Mouse (Mus musculus) lung, embryonic 15.5 days (tissue): ENCODE measurements around the gene Vps37c. TPM values are rescaled to one million over a fixed set of nuclear protein-coding genes. Genes with fewer than 3 reads are reported as not detected.

Source experiments
- ATAC-seq: fragments of 200-750 bp; cut with Nextera tagmentation; 2 replicates; pipeline ENCODE4 v1.8.0; 2017; ENCODE audit warnings: moderate number of reproducible peaks, borderline replicate concordance; ENCODE audit not compliant: low FRiP score, low TSS enrichment; ENCODE audit errors: extremely low read depth
- H3K27ac ChIP-seq: fragments of 300-500 bp; sonication (generic); 2 replicates; pipeline ENCODE4 v1.5.1; 2015; ENCODE audit warnings: moderate library complexity, mild to moderate bottlenecking, inconsistent platforms
- H3K27me3 ChIP-seq: fragments of 300-500 bp; sonication (generic); 2 replicates; pipeline ENCODE4 v1.6.1; 2015; ENCODE audit warnings: inconsistent platforms
- H3K36me3 ChIP-seq: fragments of 300-500 bp; sonication (generic); 2 replicates; pipeline ENCODE4 v1.6.1; 2015; ENCODE audit warnings: inconsistent platforms
- H3K4me1 ChIP-seq: fragments of 300-500 bp; sonication (generic); 2 replicates; pipeline ENCODE4 v1.6.1; 2015; ENCODE audit warnings: inconsistent platforms
- H3K4me2 ChIP-seq: fragments of 300-500 bp; sonication (generic); 2 replicates; pipeline ENCODE4 v1.6.1; 2015; ENCODE audit warnings: inconsistent platforms, mild to moderate bottlenecking, moderate library complexity
- H3K4me3 ChIP-seq: fragments of 300-500 bp; sonication (generic); 2 replicates; pipeline ENCODE4 v1.5.1; 2015; ENCODE audit warnings: mild to moderate bottlenecking, inconsistent platforms
- H3K9ac ChIP-seq: fragments of 300-500 bp; sonication (generic); 2 replicates; pipeline ENCODE4 v1.6.1; 2015; ENCODE audit warnings: inconsistent platforms
- H3K9me3 ChIP-seq: fragments of 300-500 bp; sonication (generic); 2 replicates; pipeline ENCODE4 v1.6.1; 2016; ENCODE audit warnings: inconsistent platforms
- WGBS: fragments of 180-500 bp; shearing (Covaris S2); methylation state at CpG from one replicate; pipeline ENCODE4 v1.1.7; 2015; 5-methylcytosine and 5-hydroxymethylcytosine counted together
- polyA plus RNA-seq: library from polyadenylated mRNA; unstranded; fragments of >200 nt; fragmentation: Nextera tagmentation; extraction: Ambion mirVana; gene quantifications from 2 replicates; pipeline ENCODE4 v1.2.1, GENCODE M21; 2015

The Vps37c gene
- polyA plus RNA-seq, 1 experiment from 2014 or later: 33.4 TPM

DNA sequence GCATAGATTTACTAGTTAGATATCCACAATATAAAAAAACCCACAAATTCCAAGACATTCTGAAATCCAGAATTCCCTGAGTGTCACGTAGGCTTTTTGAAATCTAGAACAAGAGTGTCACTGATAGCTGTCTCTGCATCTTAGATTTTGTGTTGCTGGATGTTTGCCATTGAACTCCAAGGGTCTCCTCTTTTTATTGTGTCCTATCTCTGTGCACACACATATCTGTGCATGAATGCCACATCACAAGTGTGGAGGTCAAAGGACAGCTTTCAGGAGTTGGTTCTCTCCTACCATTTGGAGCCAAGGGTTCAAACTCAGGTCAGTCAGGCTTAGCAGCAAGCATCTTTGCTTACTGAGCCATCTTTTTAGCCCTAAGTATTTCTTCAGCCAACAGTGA, 19.3 kb downstream of the Vps37c start:
- ATAC-seq: no peak
- Histone ChIP-seq H3K4me2 (no peak overlapping the region), H3K27me3 (no peaks in the 10 kb centered on the region), H3K9ac (no peak overlapping the region), H3K4me3 (no peak overlapping the region), H3K36me3 (peaks cover 43% of the 10 kb centered on the region), H3K27ac (no peak overlapping the region), H3K9me3 (no peaks in the 10 kb centered on the region), H3K4me1 (peaks cover 10% of the 10 kb centered on the region)
- 86% methylated on average over 1 of the region's 1 CpGs for WGBS

DNA sequence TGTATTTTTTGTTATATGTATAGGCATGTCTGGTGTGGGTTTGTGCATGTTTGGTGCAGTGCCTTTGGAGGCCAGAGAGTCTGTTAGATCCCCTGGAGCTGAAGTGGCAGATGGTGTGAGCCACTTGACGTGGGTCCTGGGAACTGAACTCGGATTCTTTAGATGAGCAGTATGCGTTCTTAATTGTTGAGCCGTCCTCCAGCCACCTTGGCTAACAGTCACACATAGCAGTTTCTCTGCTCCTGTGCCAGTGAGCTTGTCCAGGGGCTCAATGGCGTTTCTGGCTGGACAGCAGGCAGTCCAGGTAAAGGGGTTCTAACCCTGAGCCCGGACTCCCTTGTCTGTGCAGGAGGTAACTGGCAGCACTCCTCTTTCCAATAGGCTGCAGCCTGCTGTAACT, 20.4 kb downstream of the Vps37c start:
- ATAC-seq: no peak
- H3K9me3 ChIP-seq: no peaks in the 10 kb centered on the region
- 65% methylated on average over 6 of the region's 6 CpGs for WGBS
- H3K4me1 ChIP-seq: peaks cover 10% of the 10 kb centered on the region
- H3K4me2 ChIP-seq: no peak overlapping the region
- H3K36me3 ChIP-seq: peaks cover 54% of the 10 kb centered on the region
- H3K4me3 ChIP-seq: no peak overlapping the region
- no peak overlapping the region for H3K9ac ChIP-seq
- no peak overlapping the region; the same call in 1 of the 2 replicates for H3K27ac ChIP-seq
- H3K27me3 ChIP-seq: no peaks in the 10 kb centered on the region

DNA sequence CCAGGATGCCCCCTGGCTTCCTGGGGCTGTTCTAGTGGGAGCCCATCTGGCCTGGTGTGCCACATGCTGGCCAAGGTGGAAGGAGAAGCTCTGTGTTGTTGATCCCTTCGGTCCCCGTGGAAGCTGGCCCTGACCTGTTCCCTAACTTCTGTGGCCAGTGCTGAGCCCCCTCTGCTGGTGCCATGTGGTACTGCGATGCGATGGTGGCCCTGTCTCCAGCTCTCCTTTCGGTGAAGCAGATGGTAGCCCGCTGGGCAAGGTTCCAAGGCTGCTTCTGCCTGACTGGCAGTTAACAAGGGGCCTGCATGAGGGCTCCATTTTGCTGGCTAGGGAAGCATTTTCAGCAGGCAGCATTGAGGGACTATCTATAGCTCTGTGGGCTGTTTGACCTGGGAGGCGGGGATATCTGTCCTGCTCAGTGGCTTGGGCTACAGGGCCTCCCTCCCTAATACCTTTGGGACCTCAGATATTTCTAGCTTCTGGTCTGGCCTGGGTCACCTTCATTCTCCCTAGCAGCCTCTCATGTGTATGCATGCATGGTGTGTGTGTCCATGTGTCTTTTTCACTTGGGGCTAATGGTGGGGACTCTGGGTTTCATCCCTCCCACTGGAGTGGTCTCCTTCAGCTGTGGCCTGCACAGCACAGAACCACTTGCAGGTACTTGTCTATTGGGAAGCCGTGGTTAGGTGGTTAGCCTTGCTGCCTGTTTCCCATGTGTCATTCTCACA, 21.0 kb downstream of the Vps37c start:
- Histone ChIP-seq H3K4me1 (peaks cover 10% of the 10 kb centered on the region), H3K27ac (peak overlapping the region; percentile 44; the same call in 1 of the 2 replicates), H3K9me3 (no peaks in the 10 kb centered on the region), H3K27me3 (no peaks in the 10 kb centered on the region), H3K36me3 (peaks cover 57% of the 10 kb centered on the region), H3K9ac (no peak overlapping the region), H3K4me2 (no peak overlapping the region), H3K4me3 (no peak overlapping the region)
- peak; percentile 35; the same call in 1 of the 2 replicates for ATAC-seq
- WGBS: 18% methylated on average over 8 of the region's 8 CpGs

DNA sequence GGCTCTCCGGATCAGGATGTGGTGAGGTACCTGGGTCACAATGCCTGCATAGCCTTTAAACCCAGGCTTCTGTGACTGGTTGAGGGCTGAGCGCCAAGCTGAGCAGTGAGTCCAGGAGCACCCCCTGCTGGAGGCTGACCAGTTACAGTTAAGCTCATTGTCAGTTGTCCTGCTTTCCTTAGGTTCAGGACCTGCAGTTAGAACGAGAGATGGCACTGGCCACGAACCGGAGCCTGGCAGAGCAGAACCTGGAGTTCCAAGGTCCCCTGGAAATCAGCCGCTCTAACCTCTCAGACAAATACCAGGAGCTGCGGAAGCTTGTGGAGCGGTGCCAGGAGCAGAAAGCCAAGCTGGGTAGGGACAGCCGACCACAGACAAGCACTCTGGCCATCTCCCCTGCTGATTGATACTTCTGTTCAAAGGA, 21.6 kb downstream of the Vps37c start:
- Histone ChIP-seq H3K27ac (peak overlapping the region; percentile 44; the same call in 1 of the 2 replicates), H3K9me3 (no peaks in the 10 kb centered on the region), H3K9ac (no peak overlapping the region), H3K4me3 (no peak overlapping the region), H3K4me1 (peaks cover 10% of the 10 kb centered on the region), H3K36me3 (peaks cover 57% of the 10 kb centered on the region), H3K4me2 (no peak overlapping the region), H3K27me3 (no peaks in the 10 kb centered on the region)
- no peak for ATAC-seq
- 75% methylated on average over 9 of the region's 9 CpGs for WGBS

DNA sequence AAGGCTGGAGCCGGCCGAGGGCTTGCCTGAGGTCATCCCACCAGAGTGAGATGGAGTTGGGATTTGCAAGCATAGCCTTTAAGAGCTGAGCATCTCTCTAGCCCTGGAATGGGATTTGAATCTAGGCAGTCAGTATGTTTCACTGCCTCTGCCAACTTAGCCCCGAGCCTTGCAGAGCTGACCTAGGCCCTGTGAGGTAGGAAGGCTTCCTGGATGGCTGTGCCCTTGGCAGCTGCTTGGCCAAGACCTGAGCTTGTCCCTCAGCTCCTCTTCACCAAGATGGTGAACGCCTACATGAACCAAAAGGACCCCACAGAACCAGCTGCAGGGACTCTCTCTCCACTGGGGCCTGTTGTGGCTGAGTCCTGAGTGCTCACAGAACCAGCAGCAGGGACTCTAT, 22.2 kb downstream of the Vps37c start:
- H3K9me3 ChIP-seq: no peaks in the 10 kb centered on the region
- H3K27me3 ChIP-seq: no peaks in the 10 kb centered on the region
- peaks cover 57% of the 10 kb centered on the region for H3K36me3 ChIP-seq
- H3K4me3 ChIP-seq: no peak overlapping the region
- ATAC-seq: no peak
- no peak overlapping the region for H3K9ac ChIP-seq
- H3K4me1 ChIP-seq: peaks cover 12% of the 10 kb centered on the region
- 97% methylated on average over 4 of the region's 4 CpGs for WGBS
- H3K4me2 ChIP-seq: no peak overlapping the region
- no peak overlapping the region for H3K27ac ChIP-seq

DNA sequence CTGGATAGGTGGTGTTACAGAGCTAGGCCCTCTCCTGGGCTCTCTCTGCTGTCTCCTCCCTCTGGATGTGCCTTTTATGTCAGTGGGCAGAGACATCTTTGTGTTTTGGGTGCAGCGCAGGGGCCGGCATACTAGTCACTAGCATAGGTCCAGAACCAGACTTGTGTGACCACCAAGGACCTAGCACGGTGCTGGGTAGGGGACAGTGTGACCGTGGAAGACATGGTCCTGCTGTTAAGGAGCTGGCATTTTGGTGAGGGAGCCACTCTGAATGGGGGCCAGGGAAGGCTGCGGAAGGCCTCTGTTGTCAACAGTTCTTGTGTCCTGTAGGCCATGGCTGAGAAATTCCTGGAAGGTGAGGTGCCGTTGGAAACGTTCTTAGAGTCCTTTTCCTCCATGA, 23.7 kb downstream of the Vps37c start:
- no peaks in the 10 kb centered on the region for H3K9me3 ChIP-seq
- no peaks in the 10 kb centered on the region for H3K27me3 ChIP-seq
- peaks cover 52% of the 10 kb centered on the region for H3K36me3 ChIP-seq
- no peak overlapping the region for H3K4me2 ChIP-seq
- no peak overlapping the region for H3K27ac ChIP-seq
- H3K9ac ChIP-seq: no peak overlapping the region
- H3K4me1 ChIP-seq: peaks cover 12% of the 10 kb centered on the region
- WGBS: 87% methylated on average over 7 of the region's 7 CpGs
- H3K4me3 ChIP-seq: no peak overlapping the region
- ATAC-seq: no peak

DNA sequence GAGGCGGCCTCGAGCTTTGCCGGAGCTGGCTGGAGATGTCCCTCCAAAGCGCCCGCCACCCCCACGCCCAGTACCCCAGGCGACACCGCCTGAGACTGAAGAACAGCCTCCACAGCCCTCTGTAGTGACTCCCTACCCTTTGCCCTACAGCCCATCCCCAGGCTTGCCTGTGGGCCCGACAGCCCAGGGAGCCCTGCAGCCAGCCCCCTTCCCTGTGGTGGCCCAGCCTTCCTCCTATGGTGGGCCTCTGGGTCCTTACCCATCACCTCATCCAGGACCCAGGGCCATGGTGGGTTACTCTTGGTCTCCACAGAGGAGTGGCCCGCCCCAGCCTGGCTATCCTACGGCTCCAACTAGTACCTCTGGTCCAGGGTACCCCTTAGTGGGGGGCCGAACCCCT, 24.1 kb downstream of the Vps37c start:
- peaks cover 12% of the 10 kb centered on the region for H3K4me1 ChIP-seq
- no peak overlapping the region for H3K27ac ChIP-seq
- H3K4me2 ChIP-seq: no peak overlapping the region
- no peaks in the 10 kb centered on the region for H3K9me3 ChIP-seq
- H3K4me3 ChIP-seq: no peak overlapping the region
- no peak overlapping the region for H3K9ac ChIP-seq
- no peaks in the 10 kb centered on the region for H3K27me3 ChIP-seq
- ATAC-seq: no peak
- 92% methylated on average over 12 of the region's 12 CpGs for WGBS
- peaks cover 48% of the 10 kb centered on the region for H3K36me3 ChIP-seq

DNA sequence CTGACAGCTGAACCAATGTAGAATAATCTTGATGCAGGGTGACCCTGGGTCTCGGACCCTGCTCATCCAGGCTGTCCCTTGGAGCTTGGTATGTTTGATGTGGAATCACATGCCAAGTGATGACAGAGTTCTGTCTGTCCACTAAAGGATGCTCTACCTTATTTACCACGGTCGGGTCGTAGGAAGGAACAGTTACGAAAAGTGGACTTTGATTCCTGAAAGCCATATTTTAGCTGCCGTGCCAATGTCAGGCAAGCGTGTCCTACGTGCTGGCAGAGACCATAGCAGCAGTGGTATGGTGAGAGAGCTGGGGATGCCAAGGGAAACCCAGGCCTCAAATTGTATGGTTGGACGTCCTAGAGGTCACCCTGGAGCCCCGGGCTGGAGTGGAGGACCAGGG, 25.0 kb downstream of the Vps37c start:
- WGBS: 86% methylated on average over 10 of the region's 10 CpGs
- Histone ChIP-seq H3K9ac (no peak overlapping the region), H3K36me3 (peaks cover 40% of the 10 kb centered on the region), H3K4me3 (no peak overlapping the region), H3K9me3 (no peaks in the 10 kb centered on the region), H3K4me2 (no peak overlapping the region), H3K4me1 (peaks cover 12% of the 10 kb centered on the region), H3K27ac (no peak overlapping the region), H3K27me3 (no peaks in the 10 kb centered on the region)
- ATAC-seq: no peak

DNA sequence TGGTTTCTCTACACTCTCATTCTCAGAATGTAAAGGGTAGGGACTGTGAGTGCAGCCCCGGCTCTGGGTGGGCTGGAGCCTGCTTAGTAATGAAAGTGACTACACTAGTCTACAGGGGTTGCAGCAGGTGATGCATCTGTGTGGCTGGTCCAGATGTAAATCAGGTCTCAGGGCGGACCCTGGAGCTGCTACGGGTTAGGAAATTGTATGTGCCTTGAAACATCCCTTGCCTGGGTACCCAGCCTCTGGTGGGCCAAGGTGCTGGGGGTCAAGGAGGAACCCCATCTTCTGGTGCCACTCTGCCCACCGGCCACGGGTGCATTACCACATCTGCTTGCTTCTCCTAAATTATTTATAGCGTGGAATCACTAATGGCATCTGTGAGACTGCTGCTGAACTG, 25.6 kb downstream of the Vps37c start:
- 89% methylated on average over 6 of the region's 6 CpGs for WGBS
- Histone ChIP-seq H3K4me1 (peaks cover 10% of the 10 kb centered on the region), H3K9ac (no peak overlapping the region), H3K4me3 (no peak overlapping the region), H3K27ac (no peak overlapping the region), H3K27me3 (no peaks in the 10 kb centered on the region), H3K9me3 (no peaks in the 10 kb centered on the region), H3K36me3 (peaks cover 40% of the 10 kb centered on the region), H3K4me2 (no peak overlapping the region)
- ATAC-seq: no peak

DNA sequence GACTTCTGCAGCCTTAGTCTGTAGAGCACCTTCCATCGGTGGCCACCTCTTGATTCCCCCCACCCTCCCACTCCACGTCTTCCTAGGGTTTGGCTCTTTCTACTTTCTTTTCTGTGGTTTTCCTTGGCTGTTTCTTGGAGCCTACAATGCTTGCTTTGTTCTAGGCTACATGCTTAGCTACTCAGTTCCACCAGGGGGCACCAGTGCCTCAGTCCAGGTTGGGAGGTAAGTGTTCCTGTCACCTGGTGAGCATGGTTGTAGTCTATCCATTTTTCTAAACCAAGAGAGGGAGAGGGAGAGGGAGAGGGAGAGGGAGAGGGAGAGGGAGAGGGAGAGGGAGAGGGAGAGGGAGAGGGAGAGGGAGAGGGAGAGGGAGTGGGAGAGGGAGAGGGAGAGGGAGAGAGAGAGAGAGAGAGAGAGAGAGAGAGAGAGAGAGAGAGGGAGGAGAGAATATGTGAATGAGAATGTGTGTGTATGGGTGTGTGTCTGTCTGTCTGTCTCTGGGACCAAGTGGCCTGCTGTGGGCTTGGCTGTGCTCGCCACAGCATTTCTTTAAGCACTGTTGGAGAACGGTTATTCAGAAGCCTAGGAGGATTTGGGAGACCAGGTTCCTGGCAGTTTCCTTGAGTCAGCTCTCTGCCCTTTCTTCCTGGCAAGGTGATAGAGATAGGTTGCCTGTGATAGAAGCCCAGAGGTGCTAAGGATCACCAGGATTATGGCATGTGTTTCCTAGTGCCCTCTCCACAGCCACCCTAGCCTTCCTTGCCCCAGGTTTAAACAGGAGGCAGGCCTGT, 26.3 kb downstream of the Vps37c start:
- 37% methylated on average over 4 of the region's 4 CpGs for WGBS
- peaks cover 6% of the 10 kb centered on the region for H3K4me1 ChIP-seq
- H3K36me3 ChIP-seq: peaks cover 40% of the 10 kb centered on the region
- no peak overlapping the region for H3K4me2 ChIP-seq
- H3K9ac ChIP-seq: no peak overlapping the region
- no peaks in the 10 kb centered on the region for H3K9me3 ChIP-seq
- no peak overlapping the region for H3K27ac ChIP-seq
- H3K4me3 ChIP-seq: no peak overlapping the region
- no peaks in the 10 kb centered on the region for H3K27me3 ChIP-seq
- ATAC-seq: no peak

DNA sequence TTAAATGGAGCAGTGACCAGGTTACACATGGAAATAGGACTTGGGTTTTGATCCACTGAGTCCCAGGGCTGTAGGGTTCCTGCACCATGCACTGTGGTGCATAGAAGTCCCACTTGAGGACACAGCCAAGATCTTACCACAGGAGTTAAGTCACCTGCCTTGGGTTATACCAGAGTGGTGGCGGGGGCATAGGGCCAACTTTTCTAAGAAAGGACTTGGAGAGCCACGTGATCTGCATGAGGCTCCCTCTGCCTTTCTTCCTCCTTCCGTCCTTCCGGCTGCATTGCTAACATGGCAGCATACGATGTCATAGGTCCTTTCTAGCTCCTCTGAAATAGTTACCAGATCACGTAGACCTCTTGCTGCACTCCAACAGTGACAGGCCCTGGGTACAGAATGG, 26.9 kb downstream of the Vps37c start:
- Histone ChIP-seq H3K9me3 (no peaks in the 10 kb centered on the region), H3K4me3 (no peak overlapping the region), H3K36me3 (peaks cover 37% of the 10 kb centered on the region), H3K4me2 (no peak overlapping the region), H3K27ac (no peak overlapping the region), H3K27me3 (no peaks in the 10 kb centered on the region), H3K4me1 (peaks cover 11% of the 10 kb centered on the region), H3K9ac (no peak overlapping the region)
- no peak for ATAC-seq
- WGBS: 82% methylated on average over 6 of the region's 6 CpGs

DNA sequence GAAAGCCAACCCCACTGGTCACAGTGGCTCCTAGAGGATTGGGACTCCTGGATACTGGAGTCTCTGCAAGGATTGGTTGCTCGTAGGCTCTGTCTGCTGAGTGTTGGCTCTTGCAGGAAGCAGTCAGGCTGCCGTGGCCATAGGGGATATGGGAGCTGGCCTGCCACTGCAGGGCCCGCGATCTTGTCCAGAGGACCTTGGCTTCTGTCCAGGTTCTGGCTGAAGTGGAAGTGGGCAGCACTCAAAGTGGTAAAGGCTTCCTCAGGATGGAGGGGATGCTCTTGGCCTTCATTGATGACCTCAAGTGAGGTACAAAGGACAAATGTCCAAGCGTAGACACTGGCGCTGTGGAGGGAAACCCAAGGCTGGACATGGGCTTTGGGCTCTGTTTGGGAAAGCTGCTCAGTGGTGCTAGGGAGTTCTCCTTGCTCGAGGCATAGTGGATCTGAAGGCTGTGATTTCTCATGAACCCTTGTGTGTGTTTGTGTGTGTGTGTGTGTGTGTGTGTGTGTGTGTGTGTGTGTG, 29.8 kb downstream of the Vps37c start:
- no peak for ATAC-seq
- Histone ChIP-seq H3K4me1 (peaks cover 15% of the 10 kb centered on the region), H3K27ac (no peak overlapping the region), H3K36me3 (peaks cover 9% of the 10 kb centered on the region; the same call in 1 of the 2 replicates), H3K27me3 (no peaks in the 10 kb centered on the region), H3K9ac (no peak overlapping the region), H3K4me2 (no peak overlapping the region), H3K9me3 (no peaks in the 10 kb centered on the region), H3K4me3 (no peak overlapping the region)
- WGBS: 37% methylated on average over 7 of the region's 7 CpGs
